ENCODE assay signal across 11 mouse cellular contexts in the genomic region with DNA sequence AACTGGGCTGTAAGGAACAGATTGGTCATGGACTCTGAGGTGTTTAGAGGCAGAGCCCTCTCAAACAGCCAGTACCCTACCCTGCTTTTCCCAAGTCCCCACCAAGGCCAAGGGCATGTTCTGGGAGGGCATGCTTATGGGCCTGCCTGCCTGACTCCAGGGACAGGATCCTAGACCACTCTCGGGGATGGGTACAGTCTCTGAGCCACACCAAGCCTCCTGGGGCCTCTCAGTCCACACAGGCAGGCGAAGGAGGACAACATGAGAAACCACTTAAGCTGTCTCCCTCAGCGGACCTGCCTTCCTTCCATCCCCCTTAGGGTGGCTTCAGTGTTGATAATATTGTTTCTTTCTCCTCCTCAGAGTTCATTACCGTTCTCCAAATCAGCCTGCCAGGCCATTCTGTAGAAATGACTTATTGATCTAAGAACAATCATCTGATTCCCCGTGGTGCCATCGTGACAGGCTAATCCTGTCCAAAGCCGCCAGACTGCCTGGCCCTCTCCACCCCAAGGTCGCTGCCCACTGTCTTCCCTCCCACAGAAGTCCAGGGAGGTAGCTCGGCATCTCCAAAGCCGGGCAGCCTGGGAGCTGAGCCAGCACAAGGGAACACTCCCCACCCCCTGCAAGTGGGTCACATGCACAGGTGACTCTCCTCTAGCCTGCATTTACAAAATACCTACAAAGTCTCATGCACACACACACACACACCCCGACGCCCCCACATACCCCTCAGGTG. TPM values are rescaled to one million over a fixed set of nuclear protein-coding genes. Genes with fewer than 3 reads are reported as not detected.
DNase-seq lines count a peak whose midpoint lies in the region; ATAC-seq lines count a peak whose summit lies in the region.
"Had no signal": no experiment of that assay in that cellular context is flagged by ENCODE, and none has a peak within 500 bp of the region (broad histone marks: within the 10 kb centered on the region; RNA-seq: fewer than 3 reads in every experiment).

No protein-coding gene starts in this region.

- no peak overlapping the region for H3K4me3 ChIP-seq in hindbrain, embryonic 11.5 days (ENCODE audit: low read depth, low read length)
- no peak overlapping the region for H3K4me3 ChIP-seq in midbrain, embryonic 13.5 days (replicated peaks)
- H3K4me3 ChIP-seq: heart, embryonic 15.5 days had no signal

- peak; percentile 32; the same call in 1 of the 2 replicates for ATAC-seq in cerebellum, adult (ENCODE audit: insufficient number of reproducible peaks, low FRiP score, low TSS enrichment)
- ATAC-seq in hindbrain, embryonic 11.5 days (ENCODE audit: low FRiP score) = no peak
- ATAC-seq in midbrain, embryonic 13.5 days = no peak

- 61% methylated on average over 12 of the region's 12 CpGs for WGBS in hindbrain, embryonic 11.5 days
- 50% methylated on average over 12 of the region's 12 CpGs for WGBS in midbrain, embryonic 13.5 days

- H3K9ac ChIP-seq in hindbrain, embryonic 11.5 days (ENCODE audit: low read depth, low read length) = no peak overlapping the region
- H3K9ac ChIP-seq in midbrain, embryonic 13.5 days (replicated peaks) = peak overlapping the region; percentile 7; the same call in 1 of the 2 replicates
- H3K9ac ChIP-seq: heart, embryonic 15.5 days had no signal

- peak overlapping the region; percentile 56; the same call in 1 of the 2 replicates for H3K27ac ChIP-seq in hindbrain, embryonic 11.5 days (ENCODE audit: low read depth, low read length)
- peak overlapping the region; percentile 71 for H3K27ac ChIP-seq in midbrain, embryonic 13.5 days
- H3K27ac ChIP-seq: heart, embryonic 15.5 days; macrophage had no signal

- H3K9me3 ChIP-seq in hindbrain, embryonic 11.5 days (ENCODE audit: control insufficient read depth, low read length) = no peaks in the 10 kb centered on the region
- H3K9me3 ChIP-seq in midbrain, embryonic 13.5 days = no peaks in the 10 kb centered on the region
- H3K9me3 ChIP-seq: heart, embryonic 15.5 days had no signal

- H3K4me2 ChIP-seq in hindbrain, embryonic 11.5 days (replicated peaks; ENCODE audit: low read depth, low read length) = no peak overlapping the region
- H3K4me2 ChIP-seq in midbrain, embryonic 13.5 days (replicated peaks) = no peak overlapping the region
- H3K4me2 ChIP-seq: heart, embryonic 15.5 days had no signal

- H3K27me3 ChIP-seq in hindbrain, embryonic 11.5 days (ENCODE audit: control insufficient read depth, insufficient read depth, low read length) = no peaks in the 10 kb centered on the region
- no peaks in the 10 kb centered on the region for H3K27me3 ChIP-seq in midbrain, embryonic 13.5 days
- H3K27me3 ChIP-seq: heart, embryonic 15.5 days had no signal

- no peak for DNase-seq in cerebellum, postnatal 4 days (ENCODE audit: low spot score in 2 of 2)
- peak; percentile 86 for DNase-seq in brain, adult 2 months (ENCODE audit: low read depth, low spot score)
- no peak for DNase-seq in hindbrain, embryonic 11.5 days (ENCODE audit: low spot score)
- DNase-seq in spleen, postnatal 14 days (ENCODE audit: low spot score in 2 of 2) = no peak
- no peak for DNase-seq in lung, postnatal 36 days
- no peak for DNase-seq in lung, postnatal 14 days
- DNase-seq: B cell, adult 2 months had no signal

- H3K36me3 ChIP-seq in hindbrain, embryonic 11.5 days (ENCODE audit: control insufficient read depth, insufficient read depth, low read length) = no peaks in the 10 kb centered on the region
- peaks cover 51% of the 10 kb centered on the region for H3K36me3 ChIP-seq in midbrain, embryonic 13.5 days
- H3K36me3 ChIP-seq: heart, embryonic 15.5 days had no signal

- H3K4me1 ChIP-seq in hindbrain, embryonic 11.5 days (replicated peaks; ENCODE audit: control insufficient read depth, insufficient read depth, low read length) = peaks cover 12% of the 10 kb centered on the region; the same call in 1 of the 2 replicates
- peaks cover 55% of the 10 kb centered on the region for H3K4me1 ChIP-seq in midbrain, embryonic 13.5 days (replicated peaks)

RNA-seq across cellular contexts. Expression of gene Shf, which starts 14.6 kb away (rescaled TPM):
- polyA plus RNA-seq in hindbrain, embryonic 11.5 days (2014; fragmentation: Nextera tagmentation; extraction: Ambion mirVana) = 10.3 and 11.7 TPM in 2 replicates
- 7.1 and 10.2 TPM in 2 replicates for polyA plus RNA-seq in midbrain, embryonic 13.5 days (2015; fragmentation: Nextera tagmentation; extraction: Ambion mirVana)

RNA-seq across cellular contexts. Expression of gene Duox1, which starts 38.9 kb away (rescaled TPM):
- 0.12 TPM in 1 of 2 replicates, not detected in the other for polyA plus RNA-seq in hindbrain, embryonic 11.5 days (2014; fragmentation: Nextera tagmentation; extraction: Ambion mirVana)
- 0.13 and 0.15 TPM in 2 replicates for polyA plus RNA-seq in midbrain, embryonic 13.5 days (2015; fragmentation: Nextera tagmentation; extraction: Ambion mirVana)
- polyA plus RNA-seq: macrophage had no signal

RNA-seq across cellular contexts. Expression of gene Duoxa1, which starts 40.8 kb away (rescaled TPM):
- 0.07 TPM in 1 of 2 replicates, not detected in the other for polyA plus RNA-seq in hindbrain, embryonic 11.5 days (2014; fragmentation: Nextera tagmentation; extraction: Ambion mirVana)
- 0.20 and 0.39 TPM in 2 replicates for polyA plus RNA-seq in midbrain, embryonic 13.5 days (2015; fragmentation: Nextera tagmentation; extraction: Ambion mirVana)
- polyA plus RNA-seq: heart, embryonic 15.5 days; macrophage had no signal

RNA-seq across cellular contexts. Expression of gene Duoxa2, which starts 55.7 kb away (rescaled TPM):
- not detected in 2 replicates for polyA plus RNA-seq in hindbrain, embryonic 11.5 days (2014; fragmentation: Nextera tagmentation; extraction: Ambion mirVana)
- polyA plus RNA-seq in midbrain, embryonic 13.5 days (2015; fragmentation: Nextera tagmentation; extraction: Ambion mirVana) = not detected in 2 replicates
- polyA plus RNA-seq: heart, embryonic 15.5 days; macrophage had no signal

RNA-seq across cellular contexts. Expression of gene Duox2, which starts 56.1 kb away (rescaled TPM):
- polyA plus RNA-seq in hindbrain, embryonic 11.5 days (2014; fragmentation: Nextera tagmentation; extraction: Ambion mirVana) = not detected in 2 replicates
- polyA plus RNA-seq in midbrain, embryonic 13.5 days (2015; fragmentation: Nextera tagmentation; extraction: Ambion mirVana) = 0.04 TPM in 1 of 2 replicates, not detected in the other
- polyA plus RNA-seq: macrophage had no signal
